11 mouse cellular contexts compared by ENCODE assay signal in the genomic region with DNA sequence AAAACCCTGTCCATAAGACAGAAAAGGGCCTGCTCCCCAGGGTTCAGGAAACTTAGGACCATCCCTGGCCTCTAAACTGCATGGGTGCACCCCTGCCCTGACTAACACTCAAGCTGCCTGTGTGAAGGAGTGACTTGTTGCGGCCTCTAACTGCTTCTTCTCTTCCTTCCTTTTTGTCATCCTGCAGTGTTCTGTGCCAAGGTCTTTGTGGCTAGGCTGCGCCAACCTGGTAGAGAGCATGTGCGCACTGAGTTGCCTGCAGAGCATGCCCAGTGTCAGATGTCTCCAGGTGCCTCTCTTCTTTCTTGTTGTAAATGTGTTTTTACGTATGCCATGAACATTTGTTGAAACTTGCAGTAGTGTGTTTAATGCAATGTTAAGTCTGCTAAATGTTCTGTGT. TPM values are rescaled to one million over a fixed set of nuclear protein-coding genes. Genes with fewer than 3 reads are reported as not detected.
DNase-seq lines count a peak whose midpoint lies in the region; ATAC-seq and TF ChIP-seq lines count a peak whose summit lies in the region.
"Had no signal": no experiment of that assay in that cellular context is flagged by ENCODE, and none has a peak within 500 bp of the region (broad histone marks: within the 10 kb centered on the region; RNA-seq: fewer than 3 reads in every experiment).

No protein-coding gene starts in this region.

- no peak overlapping the region for H3K4me2 ChIP-seq in liver, postnatal 0 days (ENCODE audit: low read depth, low read length)
- H3K4me2 ChIP-seq: forebrain, embryonic 13.5 days; midbrain, embryonic 12.5 days; neural tube, embryonic 15.5 days had no signal

- no peaks in the 10 kb centered on the region for H3K9me3 ChIP-seq in liver, postnatal 0 days (ENCODE audit: low read length)
- H3K9me3 ChIP-seq: forebrain, embryonic 13.5 days; midbrain, embryonic 12.5 days; neural tube, embryonic 15.5 days had no signal

- H3K9ac ChIP-seq in liver, postnatal 0 days (replicated peaks) = no peak overlapping the region
- H3K9ac ChIP-seq: forebrain, embryonic 13.5 days; midbrain, embryonic 12.5 days; neural tube, embryonic 15.5 days had no signal

- H3K27ac ChIP-seq in liver, postnatal 0 days (ENCODE audit: low read depth) = 0 out of 2 replicates have a peak overlapping the region, but pooled peaks have one; percentile 36
- H3K27ac ChIP-seq: forebrain, embryonic 13.5 days; midbrain, embryonic 12.5 days; neural tube, embryonic 15.5 days had no signal

- intact Hi-C loops in left cerebral cortex, postnatal 4 days (cut with DNase I) = no loop called here

- H3K4me3 ChIP-seq in liver, postnatal 0 days (ENCODE audit: low read depth, low read length) = no peak overlapping the region
- H3K4me3 ChIP-seq: forebrain, embryonic 13.5 days; midbrain, embryonic 12.5 days; neural tube, embryonic 15.5 days had no signal

- WGBS in liver, postnatal 0 days (ENCODE audit: insufficient replicate concordance) = 60% methylated on average over 4 of the region's 4 CpGs

- no peak for DNase-seq in cerebellum, postnatal 4 days (ENCODE audit: low spot score in 2 of 2)
- no peak for DNase-seq in liver, postnatal 0 days
- no peak for DNase-seq in liver
- DNase-seq in cerebellum, postnatal 10 days = peak; percentile 34 to 52
- peak; percentile 68 for DNase-seq in thymus, postnatal 14 days
- DNase-seq in left cerebral cortex, postnatal 4 days = no peak
- no peak for DNase-seq in layer of hippocampus, postnatal 25 days (ENCODE audit: extremely low spot score in 1 of 2, low spot score in 1 of 2)

- peak; percentile 66 for ATAC-seq in cerebellum, adult (ENCODE audit: insufficient number of reproducible peaks, low FRiP score, low TSS enrichment)
- no peak for ATAC-seq in liver, postnatal 0 days
- ATAC-seq: forebrain, embryonic 13.5 days had no signal

- TF ChIP-seq CTCF in liver, postnatal 0 days (IDR thresholded peaks at IDR 0.05; ENCODE audit: low read depth) = no peak

- H3K27me3 ChIP-seq in liver, postnatal 0 days (ENCODE audit: insufficient read depth, low read length) = no peaks in the 10 kb centered on the region
- H3K27me3 ChIP-seq: forebrain, embryonic 13.5 days; midbrain, embryonic 12.5 days; neural tube, embryonic 15.5 days had no signal

- peaks cover 28% of the 10 kb centered on the region for H3K4me1 ChIP-seq in liver, postnatal 0 days (ENCODE audit: insufficient read depth)

- TF ChIP-seq EP300 in liver, postnatal 0 days (IDR thresholded peaks at IDR 0.05; ENCODE audit: low read depth) = no peak

- no peaks in the 10 kb centered on the region for H3K36me3 ChIP-seq in liver, postnatal 0 days (replicated peaks; ENCODE audit: insufficient read depth, low read length)
- H3K36me3 ChIP-seq: midbrain, embryonic 12.5 days; neural tube, embryonic 15.5 days had no signal

RNA-seq across cellular contexts. Expression of a gene that starts 37.5 kb away (rescaled TPM):
- 14.1 and 15.4 TPM in 2 replicates for polyA plus RNA-seq in liver, postnatal 0 days (2015; fragmentation: Nextera tagmentation; extraction: Ambion mirVana)
- 100 to 1,000 TPM; 124 to 127 TPM for total RNA-seq in left cerebral cortex, postnatal 4 days (2021)
- 100 to 1,000 TPM; 139 to 150 TPM for total RNA-seq in layer of hippocampus, postnatal 25 days (2021)

Comparison
In these comparisons a context has a peak if more than half of its experiments do, and no peak if none do; other contexts are left out.
1. DNase-seq: peak in cerebellum, postnatal 10 days (2 of 2) and thymus, postnatal 14 days (single experiment); none in cerebellum, postnatal 4 days (0 of 2), liver, postnatal 0 days (single experiment), liver (single experiment), left cerebral cortex, postnatal 4 days (single experiment) and layer of hippocampus, postnatal 25 days (0 of 2).